8 mouse cellular contexts compared by ENCODE assay signal in the genomic region with DNA sequence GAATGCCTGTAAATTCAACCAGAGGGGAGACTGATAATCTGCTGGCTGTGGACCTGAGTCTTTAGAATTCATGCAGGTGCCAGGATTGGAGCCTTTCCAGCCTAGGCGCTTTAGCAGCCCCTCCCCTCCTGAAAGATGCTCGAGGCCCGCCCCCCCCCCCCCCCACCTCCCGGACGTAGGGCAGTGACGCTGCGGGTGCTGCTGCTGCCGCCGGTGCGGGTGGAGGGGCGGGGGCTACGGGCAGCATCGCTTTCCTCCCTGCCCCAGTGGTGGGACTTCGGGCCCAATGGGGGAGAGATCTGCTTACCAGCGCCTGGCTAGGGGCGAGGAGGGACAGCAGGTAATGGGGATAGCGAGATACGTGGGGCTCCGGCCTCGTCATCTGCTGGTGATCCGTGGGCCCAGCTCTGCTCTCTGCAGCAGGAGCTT. TPM values are rescaled to one million over a fixed set of nuclear protein-coding genes. Genes with fewer than 3 reads are reported as not detected.
A peak's percentile ranks its signal among the peaks of the same experiment; 100 is the strongest.
DNase-seq lines count a peak whose midpoint lies in the region; ATAC-seq and TF ChIP-seq lines count a peak whose summit lies in the region.

No protein-coding gene starts in this region.

- peak; percentile 31; the same call in 1 of the 2 replicates for ATAC-seq in forebrain, embryonic 12.5 days (ENCODE audit: low FRiP score)
- ATAC-seq in limb, embryonic 13.5 days (ENCODE audit: low FRiP score, low read depth), result no peak; the same call in 1 of the 2 replicates
- peak; percentile 30; the same call in 1 of the 2 replicates for ATAC-seq in neutrophil, adult 5-6 weeks (ENCODE audit: extremely low read depth, insufficient number of reproducible peaks, low FRiP score, poor library complexity, severe bottlenecking)

- no peak for TF ChIP-seq POLR2A in heart, adult 2 months (IDR thresholded peaks at IDR 0.05; ENCODE audit: insufficient read depth, low read depth, low read length)
- no peak for TF ChIP-seq POLR2A in thymus, adult 2 months (IDR thresholded peaks at IDR 0.05; ENCODE audit: control insufficient read depth, extremely low read depth, insufficient read depth, low read length, poor library complexity)

- TF ChIP-seq EP300 in heart, adult 2 months (IDR thresholded peaks at IDR 0.05; ENCODE audit: insufficient read depth, low read depth, low read length), result no peak

- intact Hi-C loops in heart, adult 2 months (cut with DNase I), result loop anchor here (2.0 kb wide), 1 partner anchor 14 kb away; no protein-coding TSS in a partner anchor

- no peak for TF ChIP-seq CTCF in heart, adult 2 months (IDR thresholded peaks at IDR 0.05)
- no peak for TF ChIP-seq CTCF in thymus, adult 2 months (IDR thresholded peaks at IDR 0.05; ENCODE audit: borderline replicate concordance, control insufficient read depth, extremely low read depth, insufficient read depth, low read length, poor library complexity)

- no peaks in the 10 kb centered on the region for H3K9me3 ChIP-seq in forebrain, embryonic 12.5 days
- H3K9me3 ChIP-seq in limb, embryonic 13.5 days, result no peaks in the 10 kb centered on the region

- DNase-seq in heart, adult 2 months, result peak in 1 of 2 experiments; percentile 49
- DNase-seq in heart, adult 18-20 months, result no peak
- DNase-seq in thymus, adult 2 months, result peak; percentile 61
- no peak for DNase-seq in thymus, postnatal 10 days (ENCODE audit: low spot score in 2 of 2)
- no peak for DNase-seq in testis, postnatal 10 days (ENCODE audit: low spot score)

- H3K9ac ChIP-seq in heart, adult 2 months (ENCODE audit: low read depth, low read length), result peak overlapping the region; percentile 48; the same call in 1 of the 2 replicates
- peak overlapping the region; percentile 63 for H3K9ac ChIP-seq in forebrain, embryonic 12.5 days
- peak overlapping the region; percentile 62 for H3K9ac ChIP-seq in limb, embryonic 13.5 days

- no peaks in the 10 kb centered on the region for H3K27me3 ChIP-seq in heart, adult 2 months (ENCODE audit: control insufficient read depth, insufficient read depth, low read length)
- no peaks in the 10 kb centered on the region for H3K27me3 ChIP-seq in thymus, adult 2 months (ENCODE audit: control insufficient read depth, insufficient read depth, low read length)
- H3K27me3 ChIP-seq in forebrain, embryonic 12.5 days, result no peaks in the 10 kb centered on the region
- H3K27me3 ChIP-seq in limb, embryonic 13.5 days, result no peaks in the 10 kb centered on the region

- peak overlapping the region; percentile 66 for H3K4me2 ChIP-seq in forebrain, embryonic 12.5 days
- peak overlapping the region; percentile 77 for H3K4me2 ChIP-seq in limb, embryonic 13.5 days (replicated peaks)

- no peak overlapping the region for H3K27ac ChIP-seq in heart, adult 2 months
- H3K27ac ChIP-seq in thymus, adult 2 months (ENCODE audit: control insufficient read depth, insufficient read depth, low read length), result no peak overlapping the region
- H3K27ac ChIP-seq in forebrain, embryonic 12.5 days, result peak overlapping the region; percentile 66
- no peak overlapping the region; the same call in 1 of the 2 replicates for H3K27ac ChIP-seq in limb, embryonic 13.5 days

- peak overlapping the region; percentile 36; the same call in 1 of the 2 replicates for H3K4me3 ChIP-seq in heart, adult 2 months
- peak overlapping the region; percentile 55 for H3K4me3 ChIP-seq in thymus, adult 2 months (ENCODE audit: control insufficient read depth, insufficient read depth, low read length)
- peak overlapping the region; percentile 36 for H3K4me3 ChIP-seq in forebrain, embryonic 12.5 days (replicated peaks)
- peak overlapping the region; percentile 44 for H3K4me3 ChIP-seq in limb, embryonic 13.5 days

- WGBS in heart, adult 2 months, result 7% methylated on average over 13 of the region's 21 CpGs
- 8% methylated on average over 13 of the region's 21 CpGs for whole genome bisulfite sequencing in thymus, adult 2 months
- 0% methylated on average over 2 of the region's 21 CpGs for WGBS in forebrain, embryonic 12.5 days
- WGBS in limb, embryonic 13.5 days, result under 1% methylated on average over 17 of the region's 21 CpGs

- peaks cover 2% of the 10 kb centered on the region; the same call in 1 of the 2 replicates for H3K36me3 ChIP-seq in heart, adult 2 months (ENCODE audit: control insufficient read depth, insufficient read depth, low read length)
- 0 out of 2 replicates have a peak, but pooled peaks cover under 1% of the 10 kb centered on the region for H3K36me3 ChIP-seq in thymus, adult 2 months (ENCODE audit: control insufficient read depth, insufficient read depth, low read length)
- no peaks in the 10 kb centered on the region for H3K36me3 ChIP-seq in forebrain, embryonic 12.5 days (replicated peaks)
- H3K36me3 ChIP-seq in limb, embryonic 13.5 days, result 0 out of 2 replicates have a peak, but pooled peaks cover 4% of the 10 kb centered on the region

- H3K79me2 ChIP-seq in heart, adult 2 months (replicated peaks; ENCODE audit: control insufficient read depth, insufficient read depth, low read length), result 0 out of 2 replicates have a peak, but pooled peaks cover 5% of the 10 kb centered on the region

- H3K4me1 ChIP-seq in heart, adult 2 months (ENCODE audit: control insufficient read depth, insufficient read depth, low read length), result peaks cover 12% of the 10 kb centered on the region
- H3K4me1 ChIP-seq in thymus, adult 2 months (replicated peaks; ENCODE audit: control insufficient read depth, insufficient read depth, low read length), result peaks cover 66% of the 10 kb centered on the region
- H3K4me1 ChIP-seq in forebrain, embryonic 12.5 days, result peaks cover 58% of the 10 kb centered on the region
- H3K4me1 ChIP-seq in limb, embryonic 13.5 days, result peaks cover 67% of the 10 kb centered on the region

RNA-seq across cellular contexts. Expression of a gene that starts 15.1 kb away (rescaled TPM):
- total RNA-seq in heart, adult 2 months (2021), result 10 to 100 TPM; 17.8 to 19.6 TPM
- 32.2 and 37.0 TPM in 2 replicates for polyA plus RNA-seq in heart, adult 2 months (2012; rRNA removed)
- 10 to 100 TPM; 20.5 to 22.0 TPM for total RNA-seq in heart, adult 18-20 months (2021)
- polyA plus RNA-seq in thymus, adult 2 months (2012; rRNA removed), result 479 and 508 TPM in 2 replicates
- polyA plus RNA-seq in forebrain, embryonic 12.5 days (2016; fragmentation: Nextera tagmentation; extraction: Ambion mirVana), result 13.9 and 14.2 TPM in 2 replicates
- polyA plus RNA-seq in limb, embryonic 13.5 days (2015; fragmentation: Nextera tagmentation; extraction: Ambion mirVana), result 12.2 and 12.8 TPM in 2 replicates
- total RNA-seq in neutrophil, adult 5-6 weeks (2017), result 26.4 and 29.8 TPM in 2 replicates

RNA-seq across cellular contexts. Expression of a gene that starts 50.0 kb away (rescaled TPM):
- 10 to 100 TPM; 51.3 to 85.7 TPM for total RNA-seq in heart, adult 2 months (2021)
- 27.8 and 72.8 TPM in 2 replicates for polyA plus RNA-seq in heart, adult 2 months (2012; rRNA removed)
- total RNA-seq in heart, adult 18-20 months (2021), result 10 to 100 TPM; 27.1 to 57.1 TPM
- polyA plus RNA-seq in thymus, adult 2 months (2012; rRNA removed), result 11.7 and 14.2 TPM in 2 replicates
- 59.2 and 65.4 TPM in 2 replicates for polyA plus RNA-seq in forebrain, embryonic 12.5 days (2016; fragmentation: Nextera tagmentation; extraction: Ambion mirVana)
- polyA plus RNA-seq in limb, embryonic 13.5 days (2015; fragmentation: Nextera tagmentation; extraction: Ambion mirVana), result 22.4 and 24.2 TPM in 2 replicates
- 60.2 and 66.8 TPM in 2 replicates for total RNA-seq in neutrophil, adult 5-6 weeks (2017)

Comparison
In these comparisons a context has a peak if more than half of its experiments do, and no peak if none do; other contexts are left out.
1. RNA of a gene that starts 15.1 kb away (polyA plus RNA-seq): 479 to 508 TPM in thymus, adult 2 months; 32.2 to 37.0 TPM in heart, adult 2 months, 13.9 to 14.2 TPM in forebrain, embryonic 12.5 days and 12.2 to 12.8 TPM in limb, embryonic 13.5 days; every median in the first group is over 10 times any median in the second.
2. Peak in every context shown above with its lines, with median percentiles within 50 percentile points of each other: H3K4me3 ChIP-seq and H3K9ac ChIP-seq.